Mouse (Mus musculus): Measurements from ENCODE around the gene Ctdnep1. TPM values are rescaled to one million over a fixed set of nuclear protein-coding genes. Genes with fewer than 3 reads are reported as not detected.

Gene Ctdnep1
- polyA plus RNA-seq, 1 experiment from 2014 or later = 20.3 TPM

GRCm38 (mm10) chr11:69945997-69946891 is 34.7 kb upstream of the Ctdnep1 start:
- H3K4me1 ChIP-seq (ENCODE audit: control insufficient read depth, insufficient read depth, low read length) = peaks cover 13% of the 10 kb centered on the region; the same call in 1 of the 2 replicates
- peak overlapping the region; percentile 93 for H3K27ac ChIP-seq (ENCODE audit: low read depth, low read length)
- ATAC-seq (replicated peaks; ENCODE audit: insufficient number of reproducible peaks, low FRiP score, low TSS enrichment) = peak; percentile 55; the same call in 1 of the 2 replicates
- H3K4me3 ChIP-seq (ENCODE audit: low read depth, low read length) = peak overlapping the region; percentile 64
- H3K4me2 ChIP-seq = peak overlapping the region; percentile 92
- no peaks in the 10 kb centered on the region for H3K9me3 ChIP-seq (replicated peaks; ENCODE audit: control insufficient read depth, low read length)
- peaks cover 5% of the 10 kb centered on the region for H3K27me3 ChIP-seq (ENCODE audit: control insufficient read depth, insufficient read depth, low read length)
- peak overlapping the region; percentile 74 for H3K9ac ChIP-seq (ENCODE audit: low read depth, low read length)
- WGBS (ENCODE audit: insufficient replicate concordance) = 84% methylated on average over 18 of the region's 18 CpGs
- peaks cover 11% of the 10 kb centered on the region for H3K36me3 ChIP-seq (ENCODE audit: control insufficient read depth, insufficient read depth, low read length)

GRCm38 (mm10) chr11:69947337-69948065 is 33.5 kb upstream of the Ctdnep1 start:
- Histone ChIP-seq H3K27me3 (ENCODE audit: control insufficient read depth, insufficient read depth, low read length) (peaks cover 5% of the 10 kb centered on the region), H3K36me3 (ENCODE audit: control insufficient read depth, insufficient read depth, low read length) (peaks cover 11% of the 10 kb centered on the region), H3K27ac (ENCODE audit: low read depth, low read length) (peak overlapping the region; percentile 93), H3K9ac (ENCODE audit: low read depth, low read length) (peak overlapping the region; percentile 74), H3K4me2 (peak overlapping the region; percentile 92), H3K4me3 (ENCODE audit: low read depth, low read length) (peak overlapping the region; percentile 64), H3K4me1 (ENCODE audit: control insufficient read depth, insufficient read depth, low read length) (peaks cover 13% of the 10 kb centered on the region; the same call in 1 of the 2 replicates), H3K9me3 (replicated peaks; ENCODE audit: control insufficient read depth, low read length) (no peaks in the 10 kb centered on the region)
- WGBS (ENCODE audit: insufficient replicate concordance) = 2% methylated on average over 29 of the region's 29 CpGs
- peak; percentile 58; the same call in 1 of the 2 replicates for ATAC-seq (replicated peaks; ENCODE audit: insufficient number of reproducible peaks, low FRiP score, low TSS enrichment)

- ATAC-seq (replicated peaks; ENCODE audit: insufficient number of reproducible peaks, low FRiP score, low TSS enrichment) = peak; percentile 90
- 1% methylated on average over 34 of the region's 34 CpGs for WGBS (ENCODE audit: insufficient replicate concordance)
- H3K36me3 ChIP-seq (ENCODE audit: control insufficient read depth, insufficient read depth, low read length) = peaks cover 9% of the 10 kb centered on the region
- no peaks in the 10 kb centered on the region for H3K9me3 ChIP-seq (replicated peaks; ENCODE audit: control insufficient read depth, low read length)
- peaks cover 13% of the 10 kb centered on the region; the same call in 1 of the 2 replicates for H3K4me1 ChIP-seq (ENCODE audit: control insufficient read depth, insufficient read depth, low read length)
- peak within 1 kb of the TSS; percentile 64 for H3K4me3 ChIP-seq (ENCODE audit: low read depth, low read length)
- H3K27me3 ChIP-seq (ENCODE audit: control insufficient read depth, insufficient read depth, low read length) = peaks cover 3% of the 10 kb centered on the region; the same call in 1 of the 2 replicates
- peak within 1 kb of the TSS; percentile 93 for H3K27ac ChIP-seq (ENCODE audit: low read depth, low read length)
- peak within 1 kb of the TSS; percentile 92 for H3K4me2 ChIP-seq
- H3K9ac ChIP-seq (ENCODE audit: low read depth, low read length) = peak within 1 kb of the TSS; percentile 74
Observed at GRCm38 (mm10) chr11:69948066-69948762, 32.7 kb upstream of the Ctdnep1 start, which contains the start of gene Slc2a4. Slc2a4 (minus strand) TSS chr11:69948188.

GRCm38 (mm10) chr11:69948763-69949150 is 32.2 kb upstream of the Ctdnep1 start:
- ATAC-seq (replicated peaks; ENCODE audit: insufficient number of reproducible peaks, low FRiP score, low TSS enrichment) = peak; percentile 35
- under 1% methylated on average over 14 of the region's 14 CpGs for WGBS (ENCODE audit: insufficient replicate concordance)

GRCm38 (mm10) chr11:69950807-69951459 is 30.0 kb upstream of the Ctdnep1 start:
- Histone ChIP-seq H3K36me3 (ENCODE audit: control insufficient read depth, insufficient read depth, low read length) (no peaks in the 10 kb centered on the region), H3K27ac (ENCODE audit: low read depth, low read length) (no peak overlapping the region), H3K9me3 (replicated peaks; ENCODE audit: control insufficient read depth, low read length) (no peaks in the 10 kb centered on the region), H3K4me3 (ENCODE audit: low read depth, low read length) (no peak overlapping the region), H3K27me3 (ENCODE audit: control insufficient read depth, insufficient read depth, low read length) (no peaks in the 10 kb centered on the region), H3K4me1 (ENCODE audit: control insufficient read depth, insufficient read depth, low read length) (peaks cover 13% of the 10 kb centered on the region; the same call in 1 of the 2 replicates), H3K4me2 (no peak overlapping the region), H3K9ac (ENCODE audit: low read depth, low read length) (no peak overlapping the region)
- no peak for ATAC-seq (replicated peaks; ENCODE audit: insufficient number of reproducible peaks, low FRiP score, low TSS enrichment)
- WGBS (ENCODE audit: insufficient replicate concordance) = 41% methylated on average over 4 of the region's 4 CpGs

More at GRCm38 (mm10) chr11:69948763-69949150, 32.2 kb upstream of the Ctdnep1 start:
- H3K4me1 ChIP-seq (ENCODE audit: control insufficient read depth, insufficient read depth, low read length) = peaks cover 13% of the 10 kb centered on the region; the same call in 1 of the 2 replicates
- H3K27ac ChIP-seq (ENCODE audit: low read depth, low read length) = peak overlapping the region; percentile 93
- H3K9ac ChIP-seq (ENCODE audit: low read depth, low read length) = peak overlapping the region; percentile 74; the same call in 1 of the 2 replicates
- no peaks in the 10 kb centered on the region for H3K9me3 ChIP-seq (replicated peaks; ENCODE audit: control insufficient read depth, low read length)
- peaks cover 9% of the 10 kb centered on the region; the same call in 1 of the 2 replicates for H3K36me3 ChIP-seq (ENCODE audit: control insufficient read depth, insufficient read depth, low read length)
- H3K27me3 ChIP-seq (ENCODE audit: control insufficient read depth, insufficient read depth, low read length) = peaks cover 3% of the 10 kb centered on the region; the same call in 1 of the 2 replicates
- H3K4me2 ChIP-seq = peak overlapping the region; percentile 92
- H3K4me3 ChIP-seq (ENCODE audit: low read depth, low read length) = peak overlapping the region; percentile 64

GRCm38 (mm10) chr11:69952274-69952673 is 28.7 kb upstream of the Ctdnep1 start:
- Histone ChIP-seq H3K4me3 (ENCODE audit: low read depth, low read length) (no peak overlapping the region), H3K27ac (ENCODE audit: low read depth, low read length) (no peak overlapping the region), H3K9ac (ENCODE audit: low read depth, low read length) (no peak overlapping the region), H3K27me3 (ENCODE audit: control insufficient read depth, insufficient read depth, low read length) (no peaks in the 10 kb centered on the region), H3K4me2 (no peak overlapping the region), H3K9me3 (replicated peaks; ENCODE audit: control insufficient read depth, low read length) (no peaks in the 10 kb centered on the region), H3K36me3 (ENCODE audit: control insufficient read depth, insufficient read depth, low read length) (no peaks in the 10 kb centered on the region), H3K4me1 (ENCODE audit: control insufficient read depth, insufficient read depth, low read length) (peaks cover 7% of the 10 kb centered on the region; the same call in 1 of the 2 replicates)
- 47% methylated on average over 1 of the region's 1 CpGs for WGBS (ENCODE audit: insufficient replicate concordance)
- ATAC-seq (replicated peaks; ENCODE audit: insufficient number of reproducible peaks, low FRiP score, low TSS enrichment) = no peak

GRCm38 (mm10) chr11:69953267-69953915 is 27.6 kb upstream of the Ctdnep1 start:
- Histone ChIP-seq H3K27me3 (ENCODE audit: control insufficient read depth, insufficient read depth, low read length) (0 out of 2 replicates have a peak, but pooled peaks cover 3% of the 10 kb centered on the region), H3K4me3 (ENCODE audit: low read depth, low read length) (no peak overlapping the region), H3K9me3 (replicated peaks; ENCODE audit: control insufficient read depth, low read length) (no peaks in the 10 kb centered on the region), H3K9ac (ENCODE audit: low read depth, low read length) (no peak overlapping the region), H3K4me1 (ENCODE audit: control insufficient read depth, insufficient read depth, low read length) (peaks cover 4% of the 10 kb centered on the region; the same call in 1 of the 2 replicates), H3K36me3 (ENCODE audit: control insufficient read depth, insufficient read depth, low read length) (no peaks in the 10 kb centered on the region), H3K27ac (ENCODE audit: low read depth, low read length) (no peak overlapping the region), H3K4me2 (no peak overlapping the region)
- ATAC-seq (replicated peaks; ENCODE audit: insufficient number of reproducible peaks, low FRiP score, low TSS enrichment) = no peak
- 40% methylated on average over 11 of the region's 11 CpGs for WGBS (ENCODE audit: insufficient replicate concordance)
